ENCODE assay signal across 9 mouse cellular contexts in genomic region chr1:97768089-97768488, GRCm38 (mm10). TPM values are rescaled to one million over a fixed set of nuclear protein-coding genes. Genes with fewer than 3 reads are reported as not detected.
DNase-seq lines count a peak whose midpoint lies in the region; ATAC-seq and TF ChIP-seq lines count a peak whose summit lies in the region.
"Had no signal": no experiment of that assay in that cellular context is flagged by ENCODE, and none has a peak within 500 bp of the region (broad histone marks: within the 10 kb centered on the region; RNA-seq: fewer than 3 reads in every experiment).

No protein-coding gene starts in this region.

- H3K36me3 ChIP-seq in kidney, embryonic 14.5 days (ENCODE audit: control insufficient read depth, insufficient read depth, low read length): no peaks in the 10 kb centered on the region
- H3K36me3 ChIP-seq in hindbrain, embryonic 14.5 days (replicated peaks; ENCODE audit: control insufficient read depth, insufficient read depth): no peaks in the 10 kb centered on the region
- H3K36me3 ChIP-seq in midbrain, embryonic 14.5 days (ENCODE audit: control insufficient read depth, insufficient read depth, low read length): no peaks in the 10 kb centered on the region

- no peak overlapping the region for H3K9ac ChIP-seq in kidney, embryonic 14.5 days (ENCODE audit: low read depth, low read length)
- peak overlapping the region; percentile 81 for H3K9ac ChIP-seq in hindbrain, embryonic 14.5 days
- H3K9ac ChIP-seq in midbrain, embryonic 14.5 days (replicated peaks; ENCODE audit: low read length): peak overlapping the region; percentile 91; the same call in 1 of the 2 replicates

- no peak for DNase-seq in kidney, postnatal 10 days
- DNase-seq in hindbrain, embryonic 14.5 days (ENCODE audit: low spot score): no peak
- peak; percentile 26 for DNase-seq in midbrain, embryonic 14.5 days
- no peak for DNase-seq in cerebellum, adult 8-10 months
- DNase-seq in retina, embryonic 14.5 days (ENCODE audit: low spot score): no peak
- no peak for DNase-seq in cerebellum, postnatal 36 days
- DNase-seq: cerebellum, adult 18-20 months had no signal

- no peak for TF ChIP-seq CTCF in cortical plate, adult 2 months (IDR thresholded peaks at IDR 0.05; ENCODE audit: extremely low read depth, insufficient read depth, low read length)

- TF ChIP-seq POLR2A in cortical plate, adult 2 months (IDR thresholded peaks at IDR 0.05; ENCODE audit: extremely low read depth, insufficient read depth, low read length): no peak

- no peaks in the 10 kb centered on the region for H3K27me3 ChIP-seq in kidney, embryonic 14.5 days (ENCODE audit: control insufficient read depth, insufficient read depth, low read length)
- H3K27me3 ChIP-seq in hindbrain, embryonic 14.5 days (ENCODE audit: control insufficient read depth, insufficient read depth, low read length): no peaks in the 10 kb centered on the region
- H3K27me3 ChIP-seq in midbrain, embryonic 14.5 days (ENCODE audit: control insufficient read depth, insufficient read depth, low read length): no peaks in the 10 kb centered on the region

- H3K27ac ChIP-seq in kidney, embryonic 14.5 days (ENCODE audit: low read depth, low read length): no peak overlapping the region
- no peak overlapping the region for H3K27ac ChIP-seq in cortical plate, adult 2 months (ENCODE audit: insufficient read depth, low read length)
- H3K27ac ChIP-seq in hindbrain, embryonic 14.5 days: no peak overlapping the region
- no peak overlapping the region for H3K27ac ChIP-seq in midbrain, embryonic 14.5 days (replicated peaks; ENCODE audit: low read depth, low read length)

- H3K9me3 ChIP-seq in kidney, embryonic 14.5 days (ENCODE audit: control insufficient read depth, low read length): no peaks in the 10 kb centered on the region
- H3K9me3 ChIP-seq in hindbrain, embryonic 14.5 days (ENCODE audit: control insufficient read depth, low read length): no peaks in the 10 kb centered on the region
- no peaks in the 10 kb centered on the region for H3K9me3 ChIP-seq in midbrain, embryonic 14.5 days (ENCODE audit: control insufficient read depth, low read length)

- H3K4me2 ChIP-seq in kidney, embryonic 14.5 days (replicated peaks; ENCODE audit: low read depth, low read length): peak overlapping the region; percentile 54; the same call in 1 of the 2 replicates
- H3K4me2 ChIP-seq in hindbrain, embryonic 14.5 days (replicated peaks): peak overlapping the region; percentile 62
- H3K4me2 ChIP-seq in midbrain, embryonic 14.5 days (ENCODE audit: low read length): peak overlapping the region; percentile 62

- WGBS in kidney, embryonic 14.5 days: 83% methylated on average over 2 of the region's 2 CpGs
- WGBS in hindbrain, embryonic 14.5 days: 79% methylated on average over 2 of the region's 2 CpGs
- WGBS in midbrain, embryonic 14.5 days: 88% methylated on average over 2 of the region's 2 CpGs

- no peak for ATAC-seq in kidney, embryonic 14.5 days (ENCODE audit: low FRiP score, low TSS enrichment)
- ATAC-seq in hindbrain, embryonic 14.5 days (ENCODE audit: low FRiP score): no peak
- no peak for ATAC-seq in midbrain, embryonic 14.5 days (ENCODE audit: low FRiP score, low TSS enrichment)

- 0 out of 2 replicates have a peak, but pooled peaks cover 6% of the 10 kb centered on the region for H3K4me1 ChIP-seq in kidney, embryonic 14.5 days (ENCODE audit: control insufficient read depth, insufficient read depth, low read length)
- peaks cover 2% of the 10 kb centered on the region; the same call in 1 of the 2 replicates for H3K4me1 ChIP-seq in cortical plate, adult 2 months (ENCODE audit: control insufficient read depth, insufficient read depth, low read length)
- peaks cover 28% of the 10 kb centered on the region for H3K4me1 ChIP-seq in hindbrain, embryonic 14.5 days (replicated peaks; ENCODE audit: control insufficient read depth, insufficient read depth, low read length)
- peaks cover 24% of the 10 kb centered on the region for H3K4me1 ChIP-seq in midbrain, embryonic 14.5 days (ENCODE audit: control insufficient read depth, insufficient read depth, low read length)

- H3K4me3 ChIP-seq in kidney, embryonic 14.5 days (ENCODE audit: low read length): no peak overlapping the region; the same call in 1 of the 2 replicates
- H3K4me3 ChIP-seq in cortical plate, adult 2 months (ENCODE audit: insufficient read depth, low read length): peak overlapping the region; percentile 94; the same call in 1 of the 2 replicates
- H3K4me3 ChIP-seq in hindbrain, embryonic 14.5 days (replicated peaks; ENCODE audit: low read length): peak overlapping the region; percentile 71
- H3K4me3 ChIP-seq in midbrain, embryonic 14.5 days (replicated peaks; ENCODE audit: low read depth, low read length): peak overlapping the region; percentile 88

RNA-seq across cellular contexts. Expression of gene Gin1, which starts 1.9 kb away (rescaled TPM):
- 20.3 and 22.6 TPM in 2 replicates for polyA plus RNA-seq in kidney, embryonic 14.5 days (2014; fragmentation: Nextera tagmentation; extraction: Ambion mirVana)
- 9.1 and 9.8 TPM in 2 replicates for polyA plus RNA-seq in cortical plate, adult 2 months (2012; rRNA removed)
- polyA plus RNA-seq in hindbrain, embryonic 14.5 days (2014; fragmentation: Nextera tagmentation; extraction: Ambion mirVana): 12.7 and 13.1 TPM in 2 replicates
- 12.7 and 14.6 TPM in 2 replicates for polyA plus RNA-seq in midbrain, embryonic 14.5 days (2014; fragmentation: Nextera tagmentation; extraction: Ambion mirVana)

RNA-seq across cellular contexts. Expression of gene Ppip5k2, which starts 2.1 kb away (rescaled TPM):
- 28.4 and 48.5 TPM in 2 replicates for polyA plus RNA-seq in kidney, embryonic 14.5 days (2014; fragmentation: Nextera tagmentation; extraction: Ambion mirVana)
- 23.9 TPM in 2 replicates for polyA plus RNA-seq in cortical plate, adult 2 months (2012; rRNA removed)
- 73.4 and 75.6 TPM in 2 replicates for polyA plus RNA-seq in hindbrain, embryonic 14.5 days (2014; fragmentation: Nextera tagmentation; extraction: Ambion mirVana)
- polyA plus RNA-seq in midbrain, embryonic 14.5 days (2014; fragmentation: Nextera tagmentation; extraction: Ambion mirVana): 64.1 and 83.0 TPM in 2 replicates
